Mouse (Mus musculus): Measurements from ENCODE around the gene Slc25a29.
"Not testable (repeated sequence)": the region's sequence is repeated elsewhere in the genome, so short reads cannot be mapped to it uniquely, and the experiment has no call there.

The Slc25a29 gene

GRCm38 (mm10) chr12:108835840-108836409, at the start of gene Slc25a29, which contains the start of gene Slc25a47:
TSS of gene Slc25a29 (minus strand) at chr12:108835883.
TSS of gene Slc25a47 (plus strand) at chr12:108836046.
- peak; percentile 85 to 88 for DNase-seq (ENCODE audit: low read depth in 2 of 2, low spot score in 2 of 2)

GRCm38 (mm10) chr12:108882776-108883175, 47.1 kb upstream of the Slc25a29 start:
- DNase-seq (ENCODE audit: low read depth in 2 of 2, low spot score in 2 of 2), result no peak

GRCm38 (mm10) chr12:108881192-108881591, 45.5 kb upstream of the Slc25a29 start:
- DNase-seq (ENCODE audit: low read depth in 2 of 2, low spot score in 2 of 2), result no peak

- DNase-seq (ENCODE audit: low read depth in 2 of 2, low spot score in 2 of 2), result no peak
Observed at GRCm38 (mm10) chr12:108880606-108881005, 44.9 kb upstream of the Slc25a29 start.

- no peak for DNase-seq (ENCODE audit: low read depth in 2 of 2, low spot score in 2 of 2)
Observed at GRCm38 (mm10) chr12:108879138-108879537, 43.5 kb upstream of the Slc25a29 start.

GRCm38 (mm10) chr12:108873122-108873521, 37.4 kb upstream of the Slc25a29 start:
- no peak for DNase-seq (ENCODE audit: low read depth in 2 of 2, low spot score in 2 of 2)

- DNase-seq (ENCODE audit: low read depth in 2 of 2, low spot score in 2 of 2), result peak in 1 of 2 experiments; percentile 8
Observed at GRCm38 (mm10) chr12:108869575-108869974, 33.9 kb upstream of the Slc25a29 start.

GRCm38 (mm10) chr12:108865007-108865494, 29.4 kb upstream of the Slc25a29 start:
- DNase-seq (ENCODE audit: low read depth in 2 of 2, low spot score in 2 of 2), result no peak

- DNase-seq (ENCODE audit: low read depth in 2 of 2, low spot score in 2 of 2), result no peak
Observed at GRCm38 (mm10) chr12:108858486-108858885, 22.8 kb upstream of the Slc25a29 start.

GRCm38 (mm10) chr12:108857589-108858184, 22.0 kb upstream of the Slc25a29 start:
- DNase-seq (ENCODE audit: low read depth in 2 of 2, low spot score in 2 of 2), result no peak

GRCm38 (mm10) chr12:108857109-108857508, 21.4 kb upstream of the Slc25a29 start:
- no peak for DNase-seq (ENCODE audit: low read depth in 2 of 2, low spot score in 2 of 2)

GRCm38 (mm10) chr12:108856186-108856585, 20.5 kb upstream of the Slc25a29 start:
- no peak for DNase-seq (ENCODE audit: low read depth in 2 of 2, low spot score in 2 of 2)

GRCm38 (mm10) chr12:108855081-108855480, 19.4 kb upstream of the Slc25a29 start:
- DNase-seq (ENCODE audit: low read depth in 2 of 2, low spot score in 2 of 2), result no peak

GRCm38 (mm10) chr12:108852822-108853221, 17.1 kb upstream of the Slc25a29 start:
- no peak for DNase-seq (ENCODE audit: low read depth in 2 of 2, low spot score in 2 of 2)

GRCm38 (mm10) chr12:108850886-108851285, 15.2 kb upstream of the Slc25a29 start:
- no peak for DNase-seq (ENCODE audit: low read depth in 2 of 2, low spot score in 2 of 2)

GRCm38 (mm10) chr12:108850129-108850528, 14.4 kb upstream of the Slc25a29 start:
- DNase-seq (ENCODE audit: low read depth in 2 of 2, low spot score in 2 of 2), result no peak

- DNase-seq (ENCODE audit: low read depth in 2 of 2, low spot score in 2 of 2), result no peak
Observed at GRCm38 (mm10) chr12:108849488-108850022, 13.9 kb upstream of the Slc25a29 start.

GRCm38 (mm10) chr12:108848033-108848432, 12.3 kb upstream of the Slc25a29 start:
- DNase-seq (ENCODE audit: low read depth in 2 of 2, low spot score in 2 of 2), result not testable (repeated sequence)

- DNase-seq (ENCODE audit: low read depth in 2 of 2, low spot score in 2 of 2), result no peak
Observed at GRCm38 (mm10) chr12:108842663-108843062, 7.0 kb upstream of the Slc25a29 start.

- no peak for DNase-seq (ENCODE audit: low read depth in 2 of 2, low spot score in 2 of 2)
Observed at GRCm38 (mm10) chr12:108841181-108841580, 5.5 kb upstream of the Slc25a29 start.

GRCm38 (mm10) chr12:108836722-108837121, 1.0 kb upstream of the Slc25a29 start:
- DNase-seq (ENCODE audit: low read depth in 2 of 2, low spot score in 2 of 2), result no peak

- DNase-seq (ENCODE audit: low read depth in 2 of 2, low spot score in 2 of 2), result no peak
Observed at GRCm38 (mm10) chr12:108835208-108835839, 359 bp downstream of the Slc25a29 start.
